Mouse (Mus musculus) myocyte (in vitro differentiated cells): ENCODE results near the gene Plcb3. TPM values are rescaled to one million over a fixed set of nuclear protein-coding genes. Genes with fewer than 3 reads are reported as not detected.

Experiments
- H3K27me3 ChIP-seq: one replicate; pipeline ENCODE4 v1.6.1; 2011; ENCODE audit not compliant: control insufficient read depth, insufficient read depth, insufficient read length
- H3K36me3 ChIP-seq: one replicate; pipeline ENCODE4 v1.6.1; 2011; ENCODE audit not compliant: control insufficient read depth, insufficient read depth
- H3K4me2 ChIP-seq: one replicate; pipeline ENCODE4 v1.6.1; 2011; ENCODE audit warnings: low read depth, control low read depth
- H3K4me3 ChIP-seq: one replicate; pipeline ENCODE4 v1.5.1; 2011; ENCODE audit warnings: mild to moderate bottlenecking, control low read depth, moderate library complexity
- H3K79me2 ChIP-seq: one replicate; pipeline ENCODE4 v1.6.1; 2011; ENCODE audit not compliant: control insufficient read depth, insufficient read depth
- H3ac ChIP-seq: one replicate; pipeline ENCODE4 v1.6.1; 2011; ENCODE audit not compliant: control insufficient read depth, insufficient read length
- CEBPB ChIP-seq: IDR thresholded peaks from 2 replicates; pipeline ENCODE4 v1.6.1; 2011; ENCODE audit warnings: mild to moderate bottlenecking, moderate library complexity; ENCODE audit not compliant: poor library complexity, insufficient read depth, severe bottlenecking
- E2F4 ChIP-seq: IDR thresholded peaks from one replicate; pipeline ENCODE4 v1.6.1; 2011; ENCODE audit warnings: mild to moderate bottlenecking, control low read depth, moderate library complexity; ENCODE audit not compliant: insufficient read depth
- MAX ChIP-seq: IDR thresholded peaks from one replicate; pipeline ENCODE4 v1.6.1; 2011; ENCODE audit warnings: low read depth, mild to moderate bottlenecking, control low read depth
- MYOD1 ChIP-seq, 3 experiments: IDR thresholded peaks; one replicate each; pipeline ENCODE4 v1.6.1; 2011; ENCODE audit warnings: control low read depth in 2 of 3, low read depth in 2 of 3, mild to moderate bottlenecking in 2 of 3, moderate library complexity in 1 of 3; ENCODE audit not compliant: insufficient read length in 2 of 3, control insufficient read depth in 1 of 3
- MYOG ChIP-seq, 3 experiments: IDR thresholded peaks; one replicate each; pipeline ENCODE4 v1.6.1; 2011; ENCODE audit warnings: control low read depth in 2 of 3, low read depth in 2 of 3, mild to moderate bottlenecking in 2 of 3; ENCODE audit not compliant: insufficient read length in 2 of 3, control insufficient read depth in 1 of 3, insufficient read depth in 1 of 3
- POLR2A ChIP-seq: IDR thresholded peaks from one replicate; pipeline ENCODE4 v1.6.1; 2011; ENCODE audit warnings: low read depth, mild to moderate bottlenecking, control low read depth, moderate library complexity; ENCODE audit not compliant: insufficient read length
- POLR2AphosphoS2 ChIP-seq: IDR thresholded peaks from one replicate; pipeline ENCODE4 v1.6.1; 2011; ENCODE audit warnings: low read depth, control low read depth; ENCODE audit not compliant: insufficient read length
- REST ChIP-seq: IDR thresholded peaks from one replicate; pipeline ENCODE4 v1.6.1; 2011; ENCODE audit warnings: mild to moderate bottlenecking, control low read depth, moderate library complexity; ENCODE audit not compliant: insufficient read depth, insufficient read length
- SRF ChIP-seq: IDR thresholded peaks from one replicate; pipeline ENCODE4 v1.6.1; 2011; ENCODE audit warnings: low read depth; ENCODE audit not compliant: control insufficient read depth, insufficient read length
- TCF12 ChIP-seq: IDR thresholded peaks from one replicate; pipeline ENCODE4 v1.6.1; 2011; ENCODE audit warnings: mild to moderate bottlenecking, control low read depth; ENCODE audit not compliant: poor library complexity, insufficient read depth, severe bottlenecking
- TCF3 ChIP-seq: IDR thresholded peaks from one replicate; pipeline ENCODE4 v1.6.1; 2011; ENCODE audit warnings: low read depth, control low read depth; ENCODE audit not compliant: insufficient read length
- USF1 ChIP-seq: IDR thresholded peaks from one replicate; pipeline ENCODE4 v1.6.1; 2011; ENCODE audit warnings: low read depth, mild to moderate bottlenecking, control low read depth, moderate library complexity
- polyA plus RNA-seq: library from polyadenylated mRNA; unstranded; fragments of >200 nt; fragmentation: generic; extraction: Trizol; gene quantifications from one replicate; pipeline ENCODE4 v1.2.1, GENCODE M21; 2012; ENCODE audit warnings: missing spikeins

The Plcb3 gene
- polyA plus RNA-seq, 1 experiment = 34.3 TPM

GRCm38 (mm10) chr19:6907811-6908540 lies 68.3 kb downstream of the Plcb3 start:
- H3K36me3 ChIP-seq = peaks cover 8% of the 10 kb centered on the region

GRCm38 (mm10) chr19:6907094-6907493 lies 69.2 kb downstream of the Plcb3 start:
- Histone ChIP-seq H3ac (no peak overlapping the region), H3K36me3 (peaks cover 3% of the 10 kb centered on the region), H3K4me2 (peak overlapping the region; percentile 81), H3K79me2 (peaks cover 25% of the 10 kb centered on the region), H3K27me3 (no peaks in the 10 kb centered on the region), H3K4me3 (peak overlapping the region; percentile 85)
- TF ChIP-seq REST = no peak

More at GRCm38 (mm10) chr19:6907811-6908540, 68.3 kb downstream of the Plcb3 start:
- no peak overlapping the region for H3ac ChIP-seq
- H3K27me3 ChIP-seq = no peaks in the 10 kb centered on the region
- H3K4me2 ChIP-seq = peak overlapping the region; percentile 81
- peaks cover 25% of the 10 kb centered on the region for H3K79me2 ChIP-seq
- peak; percentile 69 for TF ChIP-seq CEBPB
- TF ChIP-seq POLR2AphosphoS2 = no peak
- peak overlapping the region; percentile 85 for H3K4me3 ChIP-seq

DNA sequence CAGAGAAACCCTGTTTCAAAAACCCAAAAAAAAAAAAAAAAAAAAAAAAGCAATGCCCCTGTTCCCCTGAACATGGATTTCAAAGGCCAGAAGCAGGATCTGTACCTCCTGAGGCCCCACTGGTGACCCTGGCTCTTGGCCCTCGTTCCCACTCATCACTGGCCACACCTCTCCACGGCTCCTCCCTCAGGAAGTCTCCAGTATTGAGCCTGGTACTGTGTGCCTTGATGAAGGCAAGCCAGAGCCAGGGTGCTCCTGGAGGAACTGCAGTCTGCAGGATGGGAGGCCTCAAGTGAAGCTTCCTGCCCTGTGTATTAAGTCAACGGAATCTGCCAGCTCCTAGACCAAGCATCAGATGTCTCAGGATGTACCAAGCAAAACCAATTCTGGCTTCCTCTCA lies 70.1 kb downstream of the Plcb3 start:
- H3K4me2 ChIP-seq = no peak overlapping the region
- TF ChIP-seq POLR2AphosphoS2 (no peak), MYOG (IDR thresholded peaks at IDR 0.05; ENCODE audit: control insufficient read depth in 1 of 3, insufficient read depth in 1 of 3, insufficient read length in 2 of 3, low read depth in 2 of 3) (no peak), TCF3 (no peak), TCF12 (no peak), USF1 (no peak), SRF (no peak), E2F4 (no peak), MAX (no peak), CEBPB (no peak), POLR2A (no peak), REST (no peak), MYOD1 (IDR thresholded peaks at IDR 0.05; ENCODE audit: control insufficient read depth in 1 of 3, insufficient read length in 2 of 3, low read depth in 2 of 3) (no peak)
- H3K27me3 ChIP-seq = no peaks in the 10 kb centered on the region
- H3ac ChIP-seq = no peak overlapping the region
- no peaks in the 10 kb centered on the region for H3K36me3 ChIP-seq
- no peak overlapping the region for H3K4me3 ChIP-seq
- peaks cover 25% of the 10 kb centered on the region for H3K79me2 ChIP-seq

DNA sequence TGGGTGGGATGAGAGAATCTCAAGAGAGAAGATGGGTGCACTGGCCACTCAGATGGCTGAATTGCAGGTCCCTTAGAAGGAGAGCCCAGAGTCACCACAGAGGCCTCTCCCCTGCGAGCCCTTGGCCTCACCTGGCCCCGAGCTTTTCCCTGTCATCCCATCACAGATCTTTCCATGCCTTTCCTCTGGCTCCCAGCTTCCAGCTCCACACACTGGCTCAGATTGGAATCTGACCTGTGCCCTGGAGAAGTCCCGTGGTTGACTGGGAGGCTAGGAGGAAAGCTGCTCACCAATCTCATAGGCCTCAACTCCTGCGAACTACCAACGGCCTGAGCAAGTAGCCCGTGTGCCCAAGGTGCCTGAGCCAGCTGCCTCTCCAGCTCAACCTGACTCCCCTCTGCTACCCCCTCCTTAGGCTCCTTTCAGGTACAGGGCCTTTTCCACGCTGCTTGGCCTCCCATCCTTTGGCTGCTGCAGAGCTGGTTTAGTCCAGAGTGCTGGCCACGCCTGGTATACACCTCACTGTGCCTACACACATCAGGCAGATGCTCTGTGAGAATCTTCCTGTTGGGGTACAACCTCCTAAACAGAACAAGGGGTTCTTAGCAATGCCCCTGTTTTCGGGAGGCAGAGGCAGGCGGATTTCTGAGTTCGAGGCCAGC lies 70.6 kb downstream of the Plcb3 start:
- no peaks in the 10 kb centered on the region for H3K36me3 ChIP-seq
- no peak overlapping the region for H3ac ChIP-seq
- peaks cover 22% of the 10 kb centered on the region for H3K79me2 ChIP-seq
- no peaks in the 10 kb centered on the region for H3K27me3 ChIP-seq
- TF ChIP-seq MAX = no peak
- no peak for TF ChIP-seq USF1
- H3K4me2 ChIP-seq = no peak overlapping the region
- H3K4me3 ChIP-seq = no peak overlapping the region

DNA sequence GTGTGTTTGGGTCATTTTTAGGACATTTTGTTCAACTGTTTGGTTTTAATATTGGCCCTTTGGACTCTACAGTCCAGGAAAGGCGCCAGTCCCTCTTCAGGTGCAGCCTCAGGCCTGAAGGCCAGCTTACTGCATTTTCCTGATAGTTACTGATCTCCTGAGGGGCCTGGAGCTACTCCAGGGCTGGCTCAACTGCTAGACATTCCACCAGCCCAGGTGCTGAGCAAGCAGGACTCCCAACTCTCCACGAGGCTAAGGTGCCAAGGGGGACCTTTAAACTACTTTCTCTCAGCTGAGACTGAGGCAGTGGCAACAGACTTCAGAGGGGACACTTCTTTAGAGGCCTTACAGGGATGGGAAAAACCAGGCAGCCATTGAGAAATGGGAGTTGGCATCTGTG lies 71.4 kb downstream of the Plcb3 start:
- no peak overlapping the region for H3K4me2 ChIP-seq
- no peak for TF ChIP-seq MYOD1 (IDR thresholded peaks at IDR 0.05; ENCODE audit: control insufficient read depth in 1 of 3, insufficient read length in 2 of 3, low read depth in 2 of 3)
- peaks cover 22% of the 10 kb centered on the region for H3K79me2 ChIP-seq
- H3ac ChIP-seq = no peak overlapping the region
- H3K27me3 ChIP-seq = no peaks in the 10 kb centered on the region
- no peaks in the 10 kb centered on the region for H3K36me3 ChIP-seq
- no peak overlapping the region for H3K4me3 ChIP-seq

GRCm38 (mm10) chr19:6903031-6903430 lies 73.2 kb downstream of the Plcb3 start:
- Histone ChIP-seq H3K4me2 (no peak overlapping the region), H3ac (no peak overlapping the region), H3K36me3 (no peaks in the 10 kb centered on the region), H3K4me3 (no peak overlapping the region), H3K79me2 (peaks cover 10% of the 10 kb centered on the region), H3K27me3 (no peaks in the 10 kb centered on the region)
- TF ChIP-seq CEBPB (no peak), MYOG (IDR thresholded peaks at IDR 0.05; ENCODE audit: control insufficient read depth in 1 of 3, insufficient read depth in 1 of 3, insufficient read length in 2 of 3, low read depth in 2 of 3) (no peak), MAX (no peak), USF1 (no peak), REST (no peak), TCF12 (no peak), POLR2A (no peak), POLR2AphosphoS2 (no peak), TCF3 (no peak), E2F4 (no peak), SRF (no peak)
